Mouse (Mus musculus) bone marrow, adult 2 months (tissue): Measurements from ENCODE around the gene Krt80. TPM values are rescaled to one million over a fixed set of nuclear protein-coding genes. Genes with fewer than 3 reads are reported as not detected.

Source experiments
- H3K27ac ChIP-seq: fragments of 200-500 bp; 2 replicates; pipeline ENCODE4 v1.5.1; 2012; ENCODE audit warnings: low read depth, mild to moderate bottlenecking, control low read depth, inconsistent platforms, low read length; ENCODE audit not compliant: control insufficient read depth, poor library complexity, insufficient read depth
- H3K4me1 ChIP-seq: fragments of 200-500 bp; 2 replicates; pipeline ENCODE4 v1.6.1; 2011; ENCODE audit warnings: low read length; ENCODE audit not compliant: control insufficient read depth, insufficient read depth
- H3K4me3 ChIP-seq: fragments of 200-500 bp; replicated peaks from 2 replicates; pipeline ENCODE3; 2011; ENCODE audit warnings: mild to moderate bottlenecking, low read depth, low read length, control low read depth; ENCODE audit not compliant: control insufficient read depth
- CTCF ChIP-seq: fragments of 200-500 bp; IDR thresholded peaks from 2 replicates; pipeline ENCODE4 v1.5.1; 2011; ENCODE audit warnings: low read length, control low read depth; ENCODE audit not compliant: control insufficient read depth, insufficient read depth
- POLR2A ChIP-seq: fragments of 200-500 bp; IDR thresholded peaks from 2 replicates; pipeline ENCODE4 v1.6.1; 2011; ENCODE audit warnings: low read depth, mild to moderate bottlenecking, control low read depth, low read length, borderline replicate concordance; ENCODE audit not compliant: control insufficient read depth
- WGBS: fragments of 180-500 bp; shearing (Covaris S2); methylation state at CpG from one replicate; pipeline ENCODE4 v1.1.7; 2018; 5-methylcytosine and 5-hydroxymethylcytosine counted together
- polyA plus RNA-seq: library from polyadenylated mRNA; stranded (reverse); fragments of >200 nt; gene quantifications from 2 replicates; pipeline ENCODE4 v1.2.4, GENCODE M21; 2011; ENCODE audit warnings: low replicate concordance; ENCODE audit not compliant: missing spikeins, insufficient read depth, insufficient read length

Krt80 gene
- polyA plus RNA-seq, 1 experiment = 3.5 TPM

GRCm38 (mm10) chr15:101299480-101299960 lies 70.4 kb downstream of the Krt80 start:
- Histone ChIP-seq H3K27ac (no peak overlapping the region; the same call in 1 of the 2 replicates), H3K4me3 (no peak overlapping the region), H3K4me1 (peaks cover 4% of the 10 kb centered on the region; the same call in 1 of the 2 replicates)
- WGBS = 79% methylated on average over 14 of the region's 14 CpGs
- TF ChIP-seq CTCF (no peak), POLR2A (no peak)

- Histone ChIP-seq H3K27ac (no peak overlapping the region), H3K4me3 (no peak overlapping the region), H3K4me1 (peaks cover 4% of the 10 kb centered on the region; the same call in 1 of the 2 replicates)
- 28% methylated on average over 7 of the region's 7 CpGs for WGBS
- TF ChIP-seq POLR2A = no peak
- no peak for TF ChIP-seq CTCF
Observed at GRCm38 (mm10) chr15:101298550-101298949, 71.4 kb downstream of the Krt80 start.

GRCm38 (mm10) chr15:101297988-101298387 lies 72.0 kb downstream of the Krt80 start:
- H3K4me1 ChIP-seq = peaks cover 4% of the 10 kb centered on the region; the same call in 1 of the 2 replicates
- peak overlapping the region; percentile 40 for H3K27ac ChIP-seq
- WGBS = 7% methylated on average over 7 of the region's 7 CpGs
- H3K4me3 ChIP-seq = no peak overlapping the region
- no peak for TF ChIP-seq POLR2A
- TF ChIP-seq CTCF = no peak

Other genes starting within 250 kb of the Krt80 start
- gene Acvrl1, start 241.6 kb downstream of the Krt80 start, polyA plus RNA-seq = 7.3 and 21.9 TPM in 2 replicates
- gene Acvr1b, start 196.1 kb downstream of the Krt80 start, polyA plus RNA-seq = 3.6 and 6.4 TPM in 2 replicates
- 2.5 and 2.6 TPM in 2 replicates for gene Grasp, start 146.0 kb downstream of the Krt80 start, polyA plus RNA-seq
- gene Nr4a1, start 115.9 kb downstream of the Krt80 start, polyA plus RNA-seq = 9.1 and 10.0 TPM in 2 replicates
- 27.4 and 42.0 TPM in 2 replicates for gene Atg101, start 85.9 kb downstream of the Krt80 start, polyA plus RNA-seq
- 0.50 and 1.4 TPM in 2 replicates for gene 6030408B16Rik, start 77.0 kb downstream of the Krt80 start, polyA plus RNA-seq
- 1.3 and 4.3 TPM in 2 replicates for gene Krt7, start 40.9 kb upstream of the Krt80 start, polyA plus RNA-seq
- gene Krt87, start 68.6 kb upstream of the Krt80 start, polyA plus RNA-seq = not detected in 2 replicates
- not detected in 2 replicates for gene Krt88, start 77.6 kb upstream of the Krt80 start, polyA plus RNA-seq
- gene Krt81, start 93.6 kb upstream of the Krt80 start, polyA plus RNA-seq = not detected in 2 replicates
- 1.6 TPM in 1 of 2 replicates, not detected in the other for gene Krt86, start 103.3 kb upstream of the Krt80 start, polyA plus RNA-seq
- gene Krt83, start 121.3 kb upstream of the Krt80 start, polyA plus RNA-seq = 2.3 and 4.1 TPM in 2 replicates
- gene Gm49425, start 147.1 kb upstream of the Krt80 start, polyA plus RNA-seq = not detected in 2 replicates
- gene Krt84, start 162.7 kb upstream of the Krt80 start, polyA plus RNA-seq = not detected in 2 replicates
- gene Krt82, start 180.5 kb upstream of the Krt80 start, polyA plus RNA-seq = not detected in 2 replicates
- gene Krt90, start 192.8 kb upstream of the Krt80 start, polyA plus RNA-seq = not detected in 2 replicates
- not detected in 2 replicates for gene Krt75, start 203.7 kb upstream of the Krt80 start, polyA plus RNA-seq